Mouse (Mus musculus) forebrain, postnatal 0 days (tissue): ENCODE data around the gene Grhl3. TPM values are rescaled to one million over a fixed set of nuclear protein-coding genes. Genes with fewer than 3 reads are reported as not detected.
A peak's percentile ranks its signal among the peaks of the same experiment; 100 is the strongest.

Source experiments
- ATAC-seq: fragments of 200-750 bp; cut with Nextera tagmentation; 2 replicates; pipeline ENCODE4 v1.8.0; 2017; ENCODE audit warnings: mild to moderate bottlenecking, moderate library complexity
- DNase-seq: peaks from one replicate; pipeline ENCODE4 v3.0.0-alpha.2; 2015
- H3K27ac ChIP-seq: fragments of 300-500 bp; sonication (generic); 2 replicates; pipeline ENCODE4 v1.5.1; 2014; ENCODE audit warnings: low read depth, mild to moderate bottlenecking, antibody characterized with exemption, low read length, moderate library complexity, mixed read lengths
- H3K27me3 ChIP-seq: fragments of 300-500 bp; sonication (generic); 2 replicates; pipeline ENCODE4 v1.6.1; 2014; ENCODE audit warnings: mild to moderate bottlenecking, low read length, mixed read lengths; ENCODE audit not compliant: insufficient read depth
- H3K36me3 ChIP-seq: fragments of 300-500 bp; sonication (generic); 2 replicates; pipeline ENCODE4 v1.6.1; 2014; ENCODE audit warnings: mild to moderate bottlenecking, moderate library complexity; ENCODE audit not compliant: insufficient read depth
- H3K4me1 ChIP-seq: fragments of 300-500 bp; sonication (generic); 2 replicates; pipeline ENCODE4 v1.6.1; 2014; ENCODE audit warnings: antibody characterized with exemption; ENCODE audit not compliant: insufficient read depth
- H3K4me2 ChIP-seq: fragments of 300-500 bp; sonication (generic); 2 replicates; pipeline ENCODE4 v1.6.1; 2014; ENCODE audit warnings: low read depth, mild to moderate bottlenecking, moderate library complexity
- H3K4me3 ChIP-seq: fragments of 300-500 bp; sonication (generic); 2 replicates; pipeline ENCODE4 v1.5.1; 2014; ENCODE audit warnings: low read depth, low read length, mixed read lengths
- H3K9ac ChIP-seq: fragments of 300-500 bp; sonication (generic); 2 replicates; pipeline ENCODE4 v1.6.1; 2014; ENCODE audit warnings: mild to moderate bottlenecking
- H3K9me3 ChIP-seq: fragments of 300-500 bp; sonication (generic); 2 replicates; pipeline ENCODE4 v1.6.1; 2016; ENCODE audit warnings: low read length
- CTCF ChIP-seq: sonication (generic); IDR thresholded peaks from 2 replicates; pipeline ENCODE4 v1.5.1; 2016; ENCODE audit warnings: antibody characterized with exemption, control low read depth, low read depth
- WGBS: fragments of 180-500 bp; shearing (Covaris S2); extraction: QIAGEN DNeasy Blood & Tissue Kit; methylation state at CpG from one replicate; pipeline ENCODE4 v1.1.7; 2014; 5-methylcytosine and 5-hydroxymethylcytosine counted together
- microRNA-seq, 2 experiments: library from miRNA; unstranded; fragments of <30 nt; microRNA quantifications; one replicate each; pipeline ENCODE4; 2016
- polyA plus RNA-seq: library from polyadenylated mRNA; unstranded; fragments of >200 nt; fragmentation: Nextera tagmentation; extraction: Ambion mirVana; gene quantifications from 2 replicates; pipeline ENCODE4 v1.2.1, GENCODE M21; 2015
- total RNA-seq: library from RNA; depleted of rRNA; stranded (reverse); fragments of >200 nt; gene quantifications from 2 replicates; pipeline ENCODE4 v1.2.3, GENCODE M21; 2014; rRNA removed

Grhl3 gene
- total and polyA plus RNA-seq, 2 experiments from 2014 or later: 0.76 to 1.5 TPM

GRCm38 (mm10) chr4:135493691-135494520, 79.5 kb downstream of the Grhl3 start:
- H3K27ac ChIP-seq: 0 out of 2 replicates have a peak overlapping the region, but pooled peaks have one; percentile 35

GRCm38 (mm10) chr4:135493271-135493670, 80.2 kb downstream of the Grhl3 start:
- Histone ChIP-seq H3K27me3 (no peaks in the 10 kb centered on the region), H3K27ac (no peak overlapping the region), H3K9me3 (no peaks in the 10 kb centered on the region), H3K4me1 (no peaks in the 10 kb centered on the region), H3K36me3 (peaks cover 16% of the 10 kb centered on the region), H3K4me2 (peak overlapping the region; percentile 81), H3K4me3 (peak overlapping the region; percentile 57), H3K9ac (0 out of 2 replicates have a peak overlapping the region, but pooled peaks have one; percentile 1)
- DNase-seq (no peak), ATAC-seq (no peak)
- WGBS: 39% methylated on average over 4 of the region's 4 CpGs
- no peak for TF ChIP-seq CTCF

More at GRCm38 (mm10) chr4:135493691-135494520, 79.5 kb downstream of the Grhl3 start:
- no peaks in the 10 kb centered on the region for H3K27me3 ChIP-seq
- H3K36me3 ChIP-seq: peaks cover 14% of the 10 kb centered on the region
- no peaks in the 10 kb centered on the region for H3K4me1 ChIP-seq
- ATAC-seq (no peak), DNase-seq (peak; percentile 50)
- H3K9me3 ChIP-seq: no peaks in the 10 kb centered on the region
- H3K4me3 ChIP-seq: peak overlapping the region; percentile 57
- WGBS: under 1% methylated on average over 33 of the region's 33 CpGs
- TF ChIP-seq CTCF: peak; percentile 33
- H3K4me2 ChIP-seq: peak overlapping the region; percentile 81
- H3K9ac ChIP-seq: peak overlapping the region; percentile 47

Small RNA genes lying within 50 kb of the gene (microRNA-seq; reads per million reads assigned to microRNA genes)
- 0 reads per million in 2 experiments for gene Gm25317

Other genes with a start within 250 kb of the Grhl3 start
- 38.5 and 46.6 TPM in 2 replicates for gene Srrm1, start 220.3 kb downstream of the Grhl3 start, total RNA-seq
- gene Srrm1, start 220.3 kb downstream of the Grhl3 start, polyA plus RNA-seq: 129 and 173 TPM in 2 replicates
- gene Ncmap, start 175.4 kb downstream of the Grhl3 start, total RNA-seq: 0.90 and 1.2 TPM in 2 replicates
- 0.63 and 0.86 TPM in 2 replicates for gene Ncmap, start 175.4 kb downstream of the Grhl3 start, polyA plus RNA-seq
- 52.4 and 67.3 TPM in 2 replicates for gene Rcan3, start 139.8 kb downstream of the Grhl3 start, total RNA-seq
- gene Rcan3, start 139.8 kb downstream of the Grhl3 start, polyA plus RNA-seq: 32.6 and 40.4 TPM in 2 replicates
- gene Stpg1, start 78.8 kb downstream of the Grhl3 start, total RNA-seq: 0.24 and 0.62 TPM in 2 replicates
- 0.64 and 1.0 TPM in 2 replicates for gene Stpg1, start 78.8 kb downstream of the Grhl3 start, polyA plus RNA-seq
- gene Nipal3, start 78.6 kb downstream of the Grhl3 start, total RNA-seq: 40.7 and 62.1 TPM in 2 replicates
- gene Nipal3, start 78.6 kb downstream of the Grhl3 start, polyA plus RNA-seq: 3.3 and 6.0 TPM in 2 replicates
- 0.10 and 0.46 TPM in 2 replicates for gene Ifnlr1, start 112.7 kb upstream of the Grhl3 start, total RNA-seq
- 0.08 and 0.09 TPM in 2 replicates for gene Ifnlr1, start 112.7 kb upstream of the Grhl3 start, polyA plus RNA-seq
- 0.62 TPM in 1 of 2 replicates, not detected in the other for gene Il22ra1, start 154.5 kb upstream of the Grhl3 start, total RNA-seq
- not detected in 2 replicates for gene Il22ra1, start 154.5 kb upstream of the Grhl3 start, polyA plus RNA-seq
- 1.1 and 1.4 TPM in 2 replicates for gene Myom3, start 186.1 kb upstream of the Grhl3 start, total RNA-seq
- 1.7 and 2.6 TPM in 2 replicates for gene Myom3, start 186.1 kb upstream of the Grhl3 start, polyA plus RNA-seq